Mouse (Mus musculus) embryonic fibroblast, embryonic 13.5 days (primary cell): ENCODE data around the gene Fam83c. TPM values are rescaled to one million over a fixed set of nuclear protein-coding genes. Genes with fewer than 3 reads are reported as not detected.

Experiments used
- H3K27ac ChIP-seq: 2 replicates; pipeline ENCODE4 v1.5.1; 2012; ENCODE audit warnings: low read length, control low read depth, inconsistent platforms; ENCODE audit not compliant: insufficient read depth
- H3K4me1 ChIP-seq: 2 replicates; pipeline ENCODE4 v1.6.1; 2011; ENCODE audit warnings: low read length; ENCODE audit not compliant: control insufficient read depth, insufficient read depth
- H3K4me3 ChIP-seq: 2 replicates; pipeline ENCODE4 v1.5.1; 2011; ENCODE audit warnings: mild to moderate bottlenecking, control low read depth, low read length; ENCODE audit not compliant: insufficient read depth
- POLR2A ChIP-seq: IDR thresholded peaks from 2 replicates; pipeline ENCODE4 v1.6.1; 2011; ENCODE audit warnings: low read depth, mild to moderate bottlenecking, control low read depth, low read length, moderate library complexity
- polyA plus RNA-seq: library from polyadenylated mRNA; stranded (reverse); fragments of >200 nt; gene quantifications from 2 replicates; pipeline ENCODE4 v1.2.4, GENCODE M21; 2011; ENCODE audit warnings: low read depth; ENCODE audit not compliant: missing spikeins, insufficient read length

The Fam83c gene
- polyA plus RNA-seq, 1 experiment = not detected

DNA sequence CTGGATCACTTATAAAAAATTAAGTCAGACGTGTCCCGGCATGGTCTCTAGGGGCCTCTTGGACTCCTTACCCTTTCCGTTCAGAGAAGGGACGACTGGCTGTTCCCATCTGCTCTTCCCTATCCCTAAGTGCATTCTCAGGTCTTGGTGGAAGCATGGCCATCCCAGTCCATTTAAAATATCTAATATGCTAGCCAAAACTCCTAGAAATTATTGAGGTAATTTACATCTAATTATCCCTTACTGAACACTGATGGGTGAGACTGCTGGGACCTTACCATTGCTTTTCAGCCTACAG, 57.0 kb downstream of the Fam83c start:
- Histone ChIP-seq H3K4me3 (no peak overlapping the region), H3K4me1 (no peaks in the 10 kb centered on the region), H3K27ac (no peak overlapping the region)
- no peak for TF ChIP-seq POLR2A

Other genes starting within 250 kb of the Fam83c start
- gene Gss, start 242.0 kb downstream of the Fam83c start, polyA plus RNA-seq = 23.4 and 37.7 TPM in 2 replicates
- not detected in 2 replicates for gene Myh7b, start 223.6 kb downstream of the Fam83c start, polyA plus RNA-seq
- 105 and 109 TPM in 2 replicates for gene Trpc4ap, start 142.5 kb downstream of the Fam83c start, polyA plus RNA-seq
- 13.8 and 16.4 TPM in 2 replicates for gene Edem2, start 105.4 kb downstream of the Fam83c start, polyA plus RNA-seq
- gene Gm17581, start 99.0 kb downstream of the Fam83c start, polyA plus RNA-seq = not detected in 2 replicates
- 11.6 and 28.2 TPM in 2 replicates for gene Procr, start 83.7 kb downstream of the Fam83c start, polyA plus RNA-seq
- 0.16 TPM in 1 of 2 replicates, not detected in the other for gene Mmp24, start 59.5 kb downstream of the Fam83c start, polyA plus RNA-seq
- 35.2 and 46.7 TPM in 2 replicates for gene BC029722, start 15.4 kb downstream of the Fam83c start, polyA plus RNA-seq
- 131 and 133 TPM in 2 replicates for gene Eif6, start 7.9 kb downstream of the Fam83c start, polyA plus RNA-seq
- 37.8 and 39.5 TPM in 2 replicates for gene Uqcc1, start 95.5 kb upstream of the Fam83c start, polyA plus RNA-seq
- gene Gm15557, start 105.9 kb upstream of the Fam83c start, polyA plus RNA-seq = not detected in 2 replicates
- 0.92 and 1.3 TPM in 2 replicates for gene Gdf5, start 110.5 kb upstream of the Fam83c start, polyA plus RNA-seq
- gene Cep250, start 121.6 kb upstream of the Fam83c start, polyA plus RNA-seq = 19.3 and 28.4 TPM in 2 replicates
- 1.3 and 2.0 TPM in 2 replicates for gene 6430550D23Rik, start 173.1 kb upstream of the Fam83c start, polyA plus RNA-seq
- gene Ergic3, start 173.2 kb upstream of the Fam83c start, polyA plus RNA-seq = 144 and 161 TPM in 2 replicates
- not detected in 2 replicates for gene Fer1l4, start 218.1 kb upstream of the Fam83c start, polyA plus RNA-seq
- 1.5 and 3.9 TPM in 2 replicates for gene Spag4, start 230.3 kb upstream of the Fam83c start, polyA plus RNA-seq